Comparison of ENCODE assay signal across 8 mouse cellular contexts in genomic region chr12:3573410-3573809, GRCm38 (mm10). TPM values are rescaled to one million over a fixed set of nuclear protein-coding genes. Genes with fewer than 3 reads are reported as not detected.
A peak's percentile ranks its signal among the peaks of the same experiment; 100 is the strongest.
DNase-seq lines count a peak whose midpoint lies in the region; ATAC-seq and TF ChIP-seq lines count a peak whose summit lies in the region.

No protein-coding gene starts in this region.

- H3K27ac ChIP-seq in layer of hippocampus, adult 2 months, result peak overlapping the region; percentile 36
- H3K27ac ChIP-seq in embryonic facial prominence, embryonic 11.5 days (replicated peaks; ENCODE audit: low read depth, low read length), result no peak overlapping the region
- no peak overlapping the region; the same call in 1 of the 2 replicates for H3K27ac ChIP-seq in hindbrain, embryonic 16.5 days (ENCODE audit: low read depth, low read length)
- H3K27ac ChIP-seq in midbrain, postnatal 0 days (ENCODE audit: low read depth, low read length), result no peak overlapping the region

- H3K4me1 ChIP-seq in embryonic facial prominence, embryonic 11.5 days (ENCODE audit: control insufficient read depth, insufficient read depth, low read length), result no peaks in the 10 kb centered on the region
- H3K4me1 ChIP-seq in hindbrain, embryonic 16.5 days (ENCODE audit: control insufficient read depth, insufficient read depth, low read depth, low read length), result peaks cover 13% of the 10 kb centered on the region
- peaks cover 8% of the 10 kb centered on the region for H3K4me1 ChIP-seq in midbrain, postnatal 0 days (ENCODE audit: insufficient read depth, low read length)

- no peak for TF ChIP-seq CTCF in layer of hippocampus, adult 2 months (conservative IDR thresholded peaks at IDR 0.05)
- no peak for TF ChIP-seq CTCF in midbrain, postnatal 0 days (IDR thresholded peaks at IDR 0.05)

- no peaks in the 10 kb centered on the region for H3K36me3 ChIP-seq in embryonic facial prominence, embryonic 11.5 days (replicated peaks; ENCODE audit: control insufficient read depth, insufficient read depth, low read depth, low read length)
- no peaks in the 10 kb centered on the region for H3K36me3 ChIP-seq in hindbrain, embryonic 16.5 days (ENCODE audit: control insufficient read depth, insufficient read depth, low read length)
- H3K36me3 ChIP-seq in midbrain, postnatal 0 days (ENCODE audit: insufficient read depth, low read length), result no peaks in the 10 kb centered on the region

- H3K9me3 ChIP-seq in embryonic facial prominence, embryonic 11.5 days (replicated peaks; ENCODE audit: control insufficient read depth, low read length), result no peaks in the 10 kb centered on the region
- no peaks in the 10 kb centered on the region for H3K9me3 ChIP-seq in hindbrain, embryonic 16.5 days (ENCODE audit: control insufficient read depth, low read length)
- no peaks in the 10 kb centered on the region for H3K9me3 ChIP-seq in midbrain, postnatal 0 days (ENCODE audit: low read length)

- H3K4me2 ChIP-seq in embryonic facial prominence, embryonic 11.5 days (ENCODE audit: low read depth, low read length), result peak overlapping the region; percentile 79
- H3K4me2 ChIP-seq in hindbrain, embryonic 16.5 days (ENCODE audit: low read length), result peak overlapping the region; percentile 70
- peak overlapping the region; percentile 83 for H3K4me2 ChIP-seq in midbrain, postnatal 0 days (ENCODE audit: low read depth, low read length, poor library complexity, severe bottlenecking)

- DNase-seq in layer of hippocampus, adult 2 months (ENCODE audit: low spot score in 2 of 2), result no peak
- no peak for DNase-seq in layer of hippocampus, adult 9-11 months
- no peak for DNase-seq in embryonic facial prominence, embryonic 11.5 days (ENCODE audit: low spot score)
- no peak for DNase-seq in midbrain, postnatal 0 days (ENCODE audit: low spot score)
- no peak for DNase-seq in frontal cortex, postnatal 14 days (ENCODE audit: low spot score in 2 of 2)
- DNase-seq in gastrocnemius, adult 8-10 months (ENCODE audit: low spot score in 2 of 2), result no peak
- DNase-seq in ovary, postnatal 10 days (ENCODE audit: low spot score), result no peak

- 34% methylated on average over 6 of the region's 6 CpGs for WGBS in embryonic facial prominence, embryonic 11.5 days
- 44% methylated on average over 6 of the region's 6 CpGs for WGBS in hindbrain, embryonic 16.5 days
- 31% methylated on average over 6 of the region's 6 CpGs for WGBS in midbrain, postnatal 0 days

- H3K4me3 ChIP-seq in layer of hippocampus, adult 2 months, result peak overlapping the region; percentile 87
- H3K4me3 ChIP-seq in embryonic facial prominence, embryonic 11.5 days (ENCODE audit: low read depth, low read length), result peak overlapping the region; percentile 90
- peak overlapping the region; percentile 95 for H3K4me3 ChIP-seq in hindbrain, embryonic 16.5 days (ENCODE audit: low read length)
- peak overlapping the region; percentile 94 for H3K4me3 ChIP-seq in midbrain, postnatal 0 days (ENCODE audit: low read depth, low read length)

- H3K27me3 ChIP-seq in embryonic facial prominence, embryonic 11.5 days (ENCODE audit: control insufficient read depth, insufficient read depth, low read length), result no peaks in the 10 kb centered on the region
- H3K27me3 ChIP-seq in hindbrain, embryonic 16.5 days (replicated peaks; ENCODE audit: control insufficient read depth, insufficient read depth, low read length), result no peaks in the 10 kb centered on the region
- H3K27me3 ChIP-seq in midbrain, postnatal 0 days (ENCODE audit: insufficient read depth, low read length), result no peaks in the 10 kb centered on the region

- no peak for ATAC-seq in embryonic facial prominence, embryonic 11.5 days (replicated peaks; ENCODE audit: insufficient number of reproducible peaks, low FRiP score, low TSS enrichment, low read depth)
- no peak for ATAC-seq in hindbrain, embryonic 16.5 days
- no peak for ATAC-seq in midbrain, postnatal 0 days (ENCODE audit: low FRiP score)

- no peak overlapping the region for H3K9ac ChIP-seq in embryonic facial prominence, embryonic 11.5 days (replicated peaks; ENCODE audit: low read length)
- H3K9ac ChIP-seq in hindbrain, embryonic 16.5 days (ENCODE audit: low read depth, low read length), result peak overlapping the region; percentile 96
- H3K9ac ChIP-seq in midbrain, postnatal 0 days (replicated peaks; ENCODE audit: low read length, poor library complexity, severe bottlenecking), result peak overlapping the region; percentile 95

RNA-seq across cellular contexts. Expression of gene Dtnb, which starts 1.2 kb away (rescaled TPM):
- 100 to 1,000 TPM; 127 to 129 TPM for total RNA-seq in layer of hippocampus, adult 2 months (2021)
- 40.4 and 43.6 TPM in 2 replicates for polyA plus RNA-seq in embryonic facial prominence, embryonic 11.5 days (2014; fragmentation: Nextera tagmentation; extraction: Ambion mirVana)
- polyA plus RNA-seq in hindbrain, embryonic 16.5 days (2015; fragmentation: Nextera tagmentation; extraction: Ambion mirVana), result 47.6 and 50.6 TPM in 2 replicates
- total RNA-seq in midbrain, postnatal 0 days (2014; rRNA removed), result 57.3 and 58.1 TPM in 2 replicates
- polyA plus RNA-seq in midbrain, postnatal 0 days (2015; fragmentation: Nextera tagmentation; extraction: Ambion mirVana), result 51.5 and 52.0 TPM in 2 replicates
- 1 to 10 TPM; 1.4 to 9.8 (median 5.4) TPM for total RNA-seq in gastrocnemius, adult 8-10 months (2022)
